Mouse (Mus musculus) T-helper 17 cell (primary cell): ENCODE measurements around the gene Bcl2l1.

Source experiments
- in situ Hi-C, 2 experiments: fragments of 300-600 bp; cut with MboI, MseI; formaldehyde crosslinking; loops; 1 replicate in 1 of 2; 2 replicates in 1 of 2; pipeline ENCODE4 v1.15.1; 2025; ENCODE audit warnings: high pct_unique_total_duplicates in 2 of 2

Gene Bcl2l1

DNA sequence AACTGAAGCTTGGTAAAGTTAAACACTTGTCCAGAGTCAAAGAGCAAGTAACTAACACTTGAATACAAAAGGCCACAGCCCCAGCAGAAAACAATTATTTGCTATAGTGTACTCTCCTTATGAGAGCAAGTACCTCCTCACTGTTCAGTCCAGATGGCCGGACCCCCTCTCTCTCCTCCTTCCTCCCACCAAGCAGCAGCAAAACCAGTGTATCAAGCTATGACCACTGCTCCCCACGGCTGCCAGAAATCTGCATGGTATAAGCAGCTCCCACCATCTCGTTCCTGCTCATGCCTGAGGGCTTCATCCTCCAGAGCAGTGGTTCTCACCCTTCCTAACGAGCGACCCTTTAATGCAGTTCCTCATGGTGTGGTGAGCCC lies 26.4 kb downstream of the Bcl2l1 start:
- in situ Hi-C loops: loop anchor here in 1 of 2 experiments (10.0 kb wide), 1 partner anchor 1150 kb away; no protein-coding TSS in a partner anchor

GRCm38 (mm10) chr2:152804408-152805110 lies 27.0 kb downstream of the Bcl2l1 start:
- in situ Hi-C loops: loop anchor here in 1 of 2 experiments (10.0 kb wide), 1 partner anchor 1150 kb away; no protein-coding TSS in a partner anchor

GRCm38 (mm10) chr2:152803081-152803480 lies 28.4 kb downstream of the Bcl2l1 start:
- in situ Hi-C loops: loop anchor here in 1 of 2 experiments (10.0 kb wide), 1 partner anchor 1152 kb away; no protein-coding TSS in a partner anchor

DNA sequence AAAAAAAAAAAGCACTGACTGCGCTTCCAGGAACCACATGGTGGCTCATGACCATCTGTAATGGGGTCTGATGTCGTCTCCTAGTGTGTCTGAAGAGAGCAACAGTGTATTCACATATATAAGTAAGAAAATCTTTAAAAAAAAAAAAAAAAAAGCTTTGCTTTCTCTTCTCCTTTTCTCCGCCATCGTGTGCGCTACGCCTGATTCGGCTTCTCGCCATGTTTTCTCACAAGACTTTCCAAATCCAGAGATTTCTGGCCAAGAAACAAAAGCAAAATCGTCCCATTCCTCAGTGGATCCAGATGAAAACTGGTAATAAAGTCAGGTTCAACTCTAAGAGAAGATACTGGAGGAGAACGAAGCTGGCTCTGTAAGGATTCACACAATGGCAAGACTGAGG lies 29.2 kb downstream of the Bcl2l1 start:
- in situ Hi-C loops: loop anchor here in 1 of 2 experiments (10.0 kb wide), 1 partner anchor 1152 kb away; no protein-coding TSS in a partner anchor

DNA sequence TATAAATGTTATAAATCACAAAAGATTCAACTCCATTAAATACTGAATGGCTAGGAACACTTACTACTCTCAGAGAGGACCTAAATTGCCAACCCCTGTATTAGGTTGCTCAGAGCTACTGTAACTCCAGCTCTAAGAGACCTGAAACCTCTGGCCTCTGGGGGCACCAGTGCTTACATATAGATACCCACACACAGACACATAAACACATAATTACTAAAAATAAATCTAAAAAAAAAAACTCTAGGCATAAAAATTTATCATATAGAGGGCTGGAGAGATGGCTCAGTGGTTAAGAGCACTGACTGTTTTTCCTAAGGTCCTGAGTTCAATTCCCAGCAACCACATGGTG lies 30.8 kb downstream of the Bcl2l1 start:
- in situ Hi-C loops: loop anchor here in 1 of 2 experiments (10.0 kb wide), 1 partner anchor 1154 kb away; no protein-coding TSS in a partner anchor

- in situ Hi-C loops: loop anchor here (10.0 to 25.0 kb wide), 3 partner anchors 688 to 1238 kb away; partner anchors contain the start of genes Sdcbp2 (in 1 of the 2) and Srxn1 (in 1 of the 2)
Measured at GRCm38 (mm10) chr2:152799954-152800761, 31.4 kb downstream of the Bcl2l1 start.

DNA sequence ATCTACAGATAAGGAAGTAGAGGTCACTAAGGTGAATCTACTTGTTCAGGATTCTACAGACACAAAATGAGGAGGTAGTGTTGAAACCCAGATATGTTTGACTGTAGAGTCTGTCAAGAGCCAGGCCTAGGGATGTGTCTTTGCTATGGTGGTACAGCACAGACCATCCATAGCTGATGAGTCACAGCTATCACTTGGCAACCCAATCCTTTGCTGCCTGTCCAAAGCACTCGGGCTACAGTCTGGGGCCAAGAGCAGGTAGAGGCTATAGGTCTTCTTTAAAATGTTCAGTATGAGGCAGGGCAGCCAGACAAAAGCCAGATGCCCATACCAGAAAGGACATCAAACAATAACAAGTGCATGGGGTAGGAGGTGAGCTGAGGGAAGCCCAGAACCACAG lies 33.9 kb downstream of the Bcl2l1 start:
- in situ Hi-C loops: loop anchor here in 1 of 2 experiments (25.0 kb wide), 2 partner anchors 685 to 1235 kb away; partner anchors contain the start of genes Sdcbp2 and Srxn1

- in situ Hi-C loops: loop anchor here in 1 of 2 experiments (25.0 kb wide), 2 partner anchors 682 to 1232 kb away; partner anchors contain the start of genes Sdcbp2 and Srxn1
Measured at GRCm38 (mm10) chr2:152794281-152794827, 37.2 kb downstream of the Bcl2l1 start.

DNA sequence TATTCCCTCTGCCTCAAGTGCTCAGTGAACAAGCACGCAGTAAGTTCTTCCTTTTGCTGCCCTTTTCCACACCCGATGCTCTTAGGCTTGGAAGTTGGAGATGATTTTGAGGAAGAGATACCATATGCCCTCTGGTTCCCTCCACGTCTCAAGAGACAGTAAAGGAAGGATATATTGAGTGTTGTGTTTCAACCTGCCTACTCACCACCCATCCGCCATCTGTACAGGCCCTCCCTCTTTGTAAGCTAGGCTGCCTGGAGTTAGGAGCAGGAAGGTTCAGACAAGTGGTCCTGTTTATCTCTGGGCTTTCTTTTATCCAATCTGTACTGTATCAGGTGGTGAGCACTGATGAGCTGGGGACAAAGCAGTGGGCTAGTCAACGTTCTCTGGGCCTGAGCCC lies 38.1 kb downstream of the Bcl2l1 start:
- in situ Hi-C loops: loop anchor here in 1 of 2 experiments (25.0 kb wide), 2 partner anchors 681 to 1231 kb away; partner anchors contain the start of genes Sdcbp2 and Srxn1

DNA sequence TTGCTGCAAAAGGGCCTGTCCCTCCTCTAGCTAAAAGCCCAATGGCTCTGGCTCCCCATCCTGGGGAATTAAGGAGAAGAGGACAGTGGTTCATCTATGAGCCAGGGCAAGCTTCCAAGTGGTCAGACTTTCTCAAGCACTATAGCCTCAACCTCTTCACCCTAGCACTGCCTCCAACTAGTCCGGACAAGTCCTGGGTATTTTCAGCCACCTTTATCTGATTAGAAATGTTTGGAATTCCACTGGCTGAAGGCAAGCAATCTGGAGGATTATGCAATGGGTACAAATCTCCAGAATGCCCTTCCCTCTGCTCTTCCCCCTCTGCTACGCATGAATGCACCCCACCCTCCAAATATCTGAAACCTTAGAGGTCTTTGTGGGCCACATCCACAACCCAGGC lies 39.1 kb downstream of the Bcl2l1 start:
- in situ Hi-C loops: loop anchor here in 1 of 2 experiments (25.0 kb wide), 2 partner anchors 680 to 1230 kb away; partner anchors contain the start of genes Sdcbp2 and Srxn1

- in situ Hi-C loops: loop anchor here (5.0 to 25.0 kb wide), 3 partner anchors 38 to 1227 kb away; partner anchors contain the start of genes Sdcbp2 (in 1 of the 2) and Srxn1 (in 1 of the 2)
Measured at GRCm38 (mm10) chr2:152789591-152789999, 41.9 kb downstream of the Bcl2l1 start.

DNA sequence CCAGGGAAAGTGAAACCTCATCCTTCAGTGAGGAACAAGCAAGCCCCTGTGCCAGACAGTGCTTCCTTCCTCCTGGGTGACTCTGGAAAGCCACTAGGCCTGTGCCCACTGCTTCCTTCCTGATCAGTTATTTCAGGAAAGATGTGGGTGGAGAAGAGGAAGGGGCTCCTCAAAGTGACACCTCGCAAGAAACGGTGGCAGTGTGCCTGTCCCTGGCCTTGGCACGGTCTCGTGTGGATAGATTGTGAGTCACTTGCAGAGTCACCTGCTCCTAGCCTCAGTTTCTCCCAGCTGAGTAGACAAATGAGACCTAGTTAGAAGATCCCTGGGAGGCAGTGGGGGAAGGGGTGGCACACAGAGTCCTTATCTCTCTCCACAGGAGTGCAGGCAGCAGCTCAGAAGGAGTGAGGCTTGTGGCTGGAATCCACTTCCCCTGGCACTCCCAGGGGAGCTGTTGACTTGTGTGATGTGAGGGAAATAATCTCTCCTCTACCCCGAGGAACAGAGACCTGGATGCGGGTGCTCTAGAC lies 42.6 kb downstream of the Bcl2l1 start:
- in situ Hi-C loops: loop anchor here (5.0 to 25.0 kb wide), 3 partner anchors 38 to 1227 kb away; partner anchors contain the start of genes Sdcbp2 (in 1 of the 2) and Srxn1 (in 1 of the 2)

DNA sequence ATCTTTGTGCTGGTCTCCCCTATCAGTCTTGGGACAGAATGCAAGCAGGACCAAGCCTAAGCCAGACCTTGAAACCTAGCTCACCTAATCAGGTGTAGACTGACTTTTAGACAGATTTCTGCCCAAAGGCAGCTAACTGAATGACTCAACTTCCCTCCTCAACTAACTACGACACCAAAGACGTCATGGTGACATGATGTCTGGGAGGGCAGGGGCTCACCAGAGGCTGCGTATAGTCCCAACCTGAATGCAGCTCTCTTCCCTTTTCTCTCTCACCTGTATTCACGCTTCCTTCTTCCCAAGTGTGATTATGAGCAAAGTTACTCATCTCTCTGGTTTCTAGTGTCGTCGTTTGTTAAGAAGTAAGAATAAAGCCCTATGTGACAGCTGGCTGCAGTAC lies 44.0 kb downstream of the Bcl2l1 start:
- in situ Hi-C loops: loop anchor here (5.0 to 25.0 kb wide), 3 partner anchors 40 to 1225 kb away; partner anchors contain the start of genes Sdcbp2 (in 1 of the 2) and Srxn1 (in 1 of the 2)

GRCm38 (mm10) chr2:152787136-152787535 lies 44.4 kb downstream of the Bcl2l1 start:
- in situ Hi-C loops: loop anchor here (5.0 to 25.0 kb wide), 3 partner anchors 40 to 1225 kb away; partner anchors contain the start of genes Sdcbp2 (in 1 of the 2) and Srxn1 (in 1 of the 2)

DNA sequence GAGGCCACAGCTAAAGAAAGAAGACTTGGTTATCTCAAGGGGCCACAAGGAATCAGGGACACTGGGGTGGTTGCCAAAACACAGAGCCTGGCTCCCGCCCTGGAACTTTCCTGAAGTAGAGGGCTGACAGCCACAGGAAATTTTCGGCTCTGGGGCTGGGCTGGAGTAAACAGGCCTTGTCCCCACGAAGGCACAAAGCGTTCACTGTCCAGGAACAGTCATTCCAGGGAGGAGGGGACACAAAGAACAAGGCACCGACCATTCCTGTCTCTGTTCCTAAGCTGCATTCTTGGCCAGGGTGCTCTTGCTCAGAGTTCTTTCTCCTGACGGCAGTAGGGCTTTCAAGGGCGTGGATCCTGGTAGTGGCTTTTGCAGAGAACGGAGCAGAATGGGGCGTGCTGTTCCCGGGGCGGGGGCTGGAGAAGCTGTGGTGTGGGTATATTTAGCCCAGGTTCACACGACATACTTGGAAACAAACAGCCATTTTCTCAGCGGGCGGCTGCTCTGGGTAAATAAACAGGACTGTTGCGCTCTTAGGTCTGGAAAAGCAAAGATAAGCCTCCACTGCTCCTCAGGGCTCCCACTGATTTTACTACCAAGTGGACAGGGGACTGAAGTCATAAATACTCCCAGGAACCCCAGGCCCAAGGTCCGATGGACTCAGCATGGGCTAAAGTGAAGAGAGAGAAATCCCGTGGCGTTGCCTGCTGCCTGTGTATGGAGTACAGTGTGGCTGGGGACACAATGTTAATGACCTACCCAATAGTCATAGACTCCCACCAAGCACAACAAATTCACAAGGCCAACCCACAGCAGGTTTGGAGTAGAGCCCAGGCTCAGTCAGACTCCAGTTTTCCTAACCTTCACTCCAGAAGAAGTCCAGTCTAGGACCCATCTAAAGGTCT lies 45.8 kb downstream of the Bcl2l1 start:
- in situ Hi-C loops: loop anchor here (5.0 to 25.0 kb wide), 3 partner anchors 42 to 1223 kb away; partner anchors contain the start of genes Sdcbp2 (in 1 of the 2) and Srxn1 (in 1 of the 2)

DNA sequence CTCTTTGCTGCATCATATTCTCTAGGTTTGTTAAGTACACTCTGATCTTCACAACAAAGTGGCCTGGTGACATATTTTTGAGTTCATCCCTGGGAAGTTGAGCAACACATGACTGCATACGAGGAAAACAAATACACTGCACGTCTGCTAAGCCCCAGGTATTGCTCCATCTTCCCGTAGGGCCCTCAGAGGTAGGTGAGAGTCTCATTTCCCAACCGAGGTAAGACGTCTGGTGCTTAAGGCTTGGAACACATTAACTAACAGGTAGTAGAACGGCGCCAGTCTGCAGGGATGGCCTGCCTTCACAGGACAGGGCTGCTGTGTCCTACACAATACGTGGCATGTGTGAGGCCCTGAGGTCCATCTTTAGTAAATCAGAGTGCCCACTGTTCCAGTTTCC lies 46.9 kb downstream of the Bcl2l1 start:
- in situ Hi-C loops: loop anchor here (5.0 to 25.0 kb wide), 4 partner anchors 38 to 1222 kb away; partner anchors contain the start of genes Sdcbp2 (in 1 of the 2) and Srxn1 (in 1 of the 2)

DNA sequence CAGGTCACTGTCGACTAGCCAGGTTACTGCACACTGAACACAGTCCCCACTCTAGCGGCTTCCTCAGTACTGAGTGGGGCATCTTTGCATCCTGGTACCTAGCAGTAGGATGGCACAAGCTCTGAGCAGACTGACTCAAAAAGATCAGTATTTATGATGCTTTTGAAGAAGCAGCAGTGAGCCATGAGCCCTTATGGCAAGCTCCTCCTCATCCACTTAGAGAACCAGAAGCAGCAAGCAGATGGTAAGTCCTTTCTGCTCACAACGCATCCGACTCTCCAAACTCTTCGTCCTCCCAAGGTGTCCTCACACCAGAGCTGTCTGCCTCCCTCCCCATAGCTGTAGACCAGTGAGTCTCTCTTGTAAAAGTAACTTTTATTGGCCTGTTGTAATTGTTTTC lies 48.3 kb downstream of the Bcl2l1 start:
- in situ Hi-C loops: loop anchor here in 1 of 2 experiments (5.0 to 25.0 kb wide), 3 partner anchors 39 to 1221 kb away; partner anchors contain the start of genes Sdcbp2 and Srxn1

DNA sequence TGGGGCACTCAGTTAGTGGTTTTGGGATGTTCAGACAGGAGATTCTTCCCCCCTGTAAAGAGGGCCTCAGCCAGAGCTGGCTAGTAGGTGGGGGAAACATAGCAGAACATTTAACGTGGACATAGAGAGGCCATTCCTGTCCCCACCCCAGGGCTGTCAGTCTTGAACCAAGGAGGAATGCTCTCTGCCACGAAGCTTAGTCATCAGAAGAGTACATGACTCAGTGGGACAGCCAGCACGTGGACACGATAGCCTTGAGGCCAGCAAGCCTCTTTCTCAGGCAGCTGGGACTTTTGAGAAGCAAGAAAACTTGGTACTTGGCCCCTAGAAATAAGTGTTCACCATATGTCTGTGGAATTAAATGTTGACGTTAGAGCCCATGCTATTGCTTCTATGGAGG lies 48.9 kb downstream of the Bcl2l1 start:
- in situ Hi-C loops: loop anchor here in 1 of 2 experiments (5.0 to 25.0 kb wide), 3 partner anchors 40 to 1220 kb away; partner anchors contain the start of genes Sdcbp2 and Srxn1
